Mouse (Mus musculus): Measurements from ENCODE around the gene Egr2.

GRCm38 (mm10) chr10:67579830-67580229 lies 44.6 kb downstream of the Egr2 start:
- TF ChIP-seq POLR2A (IDR thresholded peaks at IDR 0.05; ENCODE audit: borderline replicate concordance, extremely low read depth, low read depth, low read length) (no peak), CTCF (IDR thresholded peaks at IDR 0.05; ENCODE audit: insufficient read depth, low read length) (no peak)

All from lung, adult 2 months (tissue).